Mouse (Mus musculus): ENCODE data around the gene Crb1. TPM values are rescaled to one million over a fixed set of nuclear protein-coding genes. Genes with fewer than 3 reads are reported as not detected.
"Not testable (repeated sequence)": the region's sequence is repeated elsewhere in the genome, so short reads cannot be mapped to it uniquely, and the experiment has no call there.

Gene Crb1
- total RNA-seq, 2 experiments from 2014 or later, result 0.62 to 1.2 TPM

GRCm38 (mm10) chr1:139340178-139340859, 36.6 kb downstream of the Crb1 start:
- DNase-seq (ENCODE audit: low spot score in 2 of 2), result no peak
- intact Hi-C loops (cut with DNase I), result no loop called here

DNA sequence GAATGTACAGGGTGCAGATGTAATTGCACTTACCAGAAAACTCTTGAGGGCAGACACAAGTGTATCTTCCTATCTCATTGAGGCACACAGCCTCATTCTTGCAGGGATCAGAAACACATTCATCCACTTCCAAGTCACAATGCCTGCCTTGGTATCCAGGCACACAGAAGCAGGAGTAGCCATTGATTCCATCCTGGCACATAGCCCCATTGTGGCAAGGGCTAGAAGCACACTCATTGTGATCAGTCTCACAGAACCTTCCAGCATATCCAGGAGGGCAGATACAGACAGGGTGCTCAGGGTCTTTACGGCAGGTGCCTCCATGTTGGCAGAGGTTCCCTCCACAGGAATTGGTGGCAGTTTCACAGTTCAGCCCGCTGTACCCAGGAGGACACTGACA, 39.9 kb downstream of the Crb1 start:
- DNase-seq (ENCODE audit: low spot score in 2 of 2), result no peak
- intact Hi-C loops (cut with DNase I), result no loop called here

- intact Hi-C loops (cut with DNase I), result no loop called here
Measured at GRCm38 (mm10) chr1:139328811-139329210, 48.1 kb downstream of the Crb1 start.

GRCm38 (mm10) chr1:139328286-139328685, 48.6 kb downstream of the Crb1 start:
- DNase-seq (ENCODE audit: low spot score in 2 of 2), result no peak
- intact Hi-C loops (cut with DNase I), result no loop called here

More at GRCm38 (mm10) chr1:139328811-139329210, 48.1 kb downstream of the Crb1 start:
- no peak for DNase-seq (ENCODE audit: low spot score in 2 of 2)

GRCm38 (mm10) chr1:139325378-139325777, 51.5 kb downstream of the Crb1 start:
- intact Hi-C loops (cut with DNase I), result no loop called here
- DNase-seq (ENCODE audit: low spot score in 2 of 2), result no peak

DNA sequence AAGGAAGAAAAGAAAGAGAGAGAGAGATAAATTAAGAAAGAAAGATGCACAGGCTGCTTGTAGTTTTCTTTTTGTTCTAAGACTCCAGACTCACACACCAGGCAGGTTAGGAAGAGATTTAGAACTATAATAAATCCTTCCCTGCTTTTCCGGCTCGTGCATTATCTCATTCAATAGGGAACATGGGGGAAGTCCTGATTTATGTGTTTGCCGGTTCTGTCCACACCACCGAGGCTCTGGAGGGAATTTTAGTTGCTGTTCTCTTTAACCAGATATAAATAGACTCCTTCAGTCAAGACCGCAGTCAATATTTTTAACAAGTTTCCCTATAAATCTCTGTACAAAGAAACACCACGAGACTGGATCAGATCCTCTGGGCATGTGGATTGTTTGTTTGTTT, 57.1 kb downstream of the Crb1 start:
- intact Hi-C loops (cut with DNase I), result no loop called here
- no peak for DNase-seq (ENCODE audit: low spot score in 2 of 2)

- DNase-seq (ENCODE audit: low spot score in 2 of 2), result no peak
- intact Hi-C loops (cut with DNase I), result no loop called here
Measured at GRCm38 (mm10) chr1:139314297-139314874, 62.5 kb downstream of the Crb1 start.

DNA sequence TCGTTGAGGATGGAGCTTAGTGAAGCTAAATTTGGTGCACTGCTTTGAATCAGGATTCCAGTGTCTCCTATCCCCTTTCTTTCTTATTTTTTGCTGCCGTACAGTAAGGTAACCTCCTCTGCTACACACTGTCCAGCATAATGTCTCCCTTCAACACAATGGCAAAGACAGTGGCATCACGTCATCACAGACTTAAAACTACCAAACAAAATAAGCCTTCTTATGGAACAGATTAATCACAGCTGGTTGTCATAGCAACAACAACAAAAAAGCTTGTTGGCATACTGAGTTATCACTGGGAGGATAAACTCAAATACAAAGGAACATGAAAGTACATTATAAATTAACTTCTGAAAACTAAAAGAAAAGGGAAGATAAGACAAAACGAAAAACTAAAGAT, 68.0 kb downstream of the Crb1 start:
- intact Hi-C loops (cut with DNase I), result no loop called here
- no peak for DNase-seq (ENCODE audit: low spot score in 2 of 2)

GRCm38 (mm10) chr1:139302519-139302918, 74.4 kb downstream of the Crb1 start:
- DNase-seq (ENCODE audit: low spot score in 2 of 2); intact Hi-C loops (cut with DNase I): not testable (repeated sequence)

DNA sequence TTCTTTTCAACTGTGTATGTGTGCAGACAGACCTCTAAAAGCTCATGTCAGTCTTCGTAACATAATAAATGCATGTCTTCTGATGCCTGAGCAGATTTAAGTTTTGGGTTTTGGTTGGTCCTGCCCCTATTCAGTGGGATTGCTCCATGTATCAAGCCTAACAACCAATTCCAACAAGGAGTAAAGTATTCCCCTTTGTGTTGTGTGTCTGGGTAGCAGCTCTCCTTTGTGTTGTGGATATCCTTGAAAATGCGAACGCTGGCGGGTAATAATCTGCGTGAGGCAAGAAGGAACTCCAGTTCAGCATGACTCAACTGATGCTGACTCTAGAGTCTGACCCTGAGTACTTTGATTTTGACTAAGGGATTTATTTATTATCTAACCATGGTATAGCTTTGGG, 75.1 kb downstream of the Crb1 start:
- no peak for DNase-seq (ENCODE audit: low spot score in 2 of 2)
- intact Hi-C loops (cut with DNase I), result no loop called here

DNA sequence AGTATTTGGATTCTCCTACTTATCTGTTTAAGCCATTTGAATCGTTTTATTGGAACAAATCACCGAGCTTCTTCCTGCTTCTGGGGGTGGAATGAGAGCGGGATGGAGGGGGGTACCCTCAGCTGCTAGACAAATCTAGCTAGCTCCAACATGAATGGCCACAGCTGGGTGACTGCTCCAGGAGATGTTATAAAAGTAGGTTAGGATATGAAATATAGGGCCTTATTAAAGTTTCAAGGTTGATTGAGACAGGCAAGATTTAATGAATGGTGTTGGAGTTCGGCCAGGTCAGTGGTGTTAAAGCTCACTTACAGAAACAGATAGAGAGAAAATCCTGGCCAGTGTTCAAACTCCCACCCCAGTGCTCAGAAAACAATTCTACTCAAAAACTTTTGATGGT, 84.9 kb downstream of the Crb1 start:
- DNase-seq (ENCODE audit: low spot score in 2 of 2), result no peak
- intact Hi-C loops (cut with DNase I), result no loop called here

DNA sequence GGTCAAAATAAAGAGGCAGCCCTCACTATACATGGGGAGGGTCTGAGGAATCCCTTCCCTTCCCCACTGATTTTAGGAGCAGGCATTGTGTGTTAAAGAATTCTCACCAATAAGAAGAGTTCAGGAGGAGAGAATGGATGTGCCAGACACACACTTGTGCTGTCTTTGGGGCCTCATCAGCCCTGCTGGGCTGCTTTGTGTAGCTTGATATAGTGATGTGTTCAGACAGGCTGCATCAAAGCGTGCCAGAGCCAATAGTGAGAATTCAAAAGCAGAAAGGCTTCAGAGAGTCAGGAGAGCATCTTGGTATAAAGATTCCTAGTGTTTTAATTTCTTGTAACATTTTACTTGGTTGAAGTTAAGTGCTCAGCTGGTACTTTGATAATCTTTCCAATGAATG, 85.3 kb downstream of the Crb1 start:
- DNase-seq (ENCODE audit: low spot score in 2 of 2), result no peak
- intact Hi-C loops (cut with DNase I), result no loop called here

GRCm38 (mm10) chr1:139276619-139277320, 100.1 kb downstream of the Crb1 start:
- intact Hi-C loops (cut with DNase I), result no loop called here

GRCm38 (mm10) chr1:139267844-139268243, 109.1 kb downstream of the Crb1 start:
- intact Hi-C loops (cut with DNase I), result loop anchor here (2.0 to 10.0 kb wide), 2 partner anchors 433 to 943 kb away; no protein-coding TSS in a partner anchor
- peak in 1 of 2 experiments; percentile 7 for DNase-seq (ENCODE audit: low spot score in 2 of 2)

More at GRCm38 (mm10) chr1:139276619-139277320, 100.1 kb downstream of the Crb1 start:
- no peak for DNase-seq (ENCODE audit: low spot score in 2 of 2)

GRCm38 (mm10) chr1:139264245-139264644, 112.7 kb downstream of the Crb1 start:
- DNase-seq (ENCODE audit: low spot score in 2 of 2), result no peak
- intact Hi-C loops (cut with DNase I), result loop anchor here (10.0 kb wide), 1 partner anchor 939 kb away; no protein-coding TSS in a partner anchor

GRCm38 (mm10) chr1:139263158-139263557, 113.7 kb downstream of the Crb1 start:
- intact Hi-C loops (cut with DNase I), result loop anchor here (10.0 kb wide), 1 partner anchor 938 kb away; no protein-coding TSS in a partner anchor
- DNase-seq (ENCODE audit: low spot score in 2 of 2), result no peak

GRCm38 (mm10) chr1:139255581-139255980, 121.3 kb downstream of the Crb1 start:
- no peak for DNase-seq (ENCODE audit: low spot score in 2 of 2)
- intact Hi-C loops (cut with DNase I), result no loop called here

DNA sequence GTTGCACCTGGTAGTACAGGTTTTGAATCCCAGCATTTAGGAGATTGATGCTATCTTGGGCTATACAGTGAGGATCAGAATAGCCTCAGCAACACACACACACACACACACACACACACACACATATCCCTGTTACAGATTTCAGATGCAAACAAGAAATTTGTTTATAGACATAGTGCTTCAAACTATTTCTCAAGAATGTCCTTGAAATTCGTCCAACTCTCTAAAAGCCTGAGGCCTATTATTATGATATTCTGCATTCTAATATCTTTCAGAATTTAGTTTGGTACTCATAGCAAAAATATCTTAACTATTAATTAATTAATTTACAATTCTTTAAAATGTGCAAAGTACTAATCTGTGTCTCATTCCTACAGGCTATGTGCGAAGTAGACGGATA, 124.9 kb downstream of the Crb1 start:
- intact Hi-C loops (cut with DNase I), result no loop called here

GRCm38 (mm10) chr1:139249159-139249558, 127.7 kb downstream of the Crb1 start:
- intact Hi-C loops (cut with DNase I), result no loop called here

More for the DNA sequence above, 124.9 kb downstream of the Crb1 start:
- DNase-seq (ENCODE audit: low spot score in 2 of 2), result no peak

DNA sequence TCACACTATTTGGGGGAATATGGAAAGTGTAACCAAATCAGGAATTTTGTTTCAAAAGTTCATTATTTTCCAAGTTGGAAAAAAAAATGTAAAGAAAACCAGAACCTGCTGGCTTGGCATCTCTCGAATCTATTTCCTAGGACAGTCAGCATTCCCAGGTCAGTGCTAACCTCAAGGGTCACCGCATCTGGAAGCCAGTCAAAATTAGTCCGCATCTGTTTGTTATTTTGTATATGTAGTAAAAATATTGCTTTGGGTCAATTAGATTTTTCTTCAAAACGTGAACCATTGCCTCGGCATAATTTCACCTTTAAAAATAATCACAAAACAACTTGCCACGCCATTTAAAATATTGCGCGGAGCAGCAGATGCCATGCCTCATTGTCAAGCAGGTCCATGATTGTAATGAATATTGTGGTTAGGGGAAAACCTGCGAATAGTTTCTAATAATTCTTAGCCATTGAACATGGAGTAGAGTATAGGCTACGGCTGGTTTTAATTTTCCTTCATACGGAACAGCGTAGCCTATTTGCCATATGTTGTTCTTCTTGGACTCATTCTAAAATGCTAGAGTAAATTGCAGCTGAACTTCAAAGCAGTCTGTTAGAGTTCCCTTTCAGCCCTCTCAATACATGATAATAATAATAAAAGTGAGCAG, 130.0 kb downstream of the Crb1 start:
- intact Hi-C loops (cut with DNase I), result no loop called here
- DNase-seq (ENCODE audit: low spot score in 2 of 2), result no peak

More at GRCm38 (mm10) chr1:139249159-139249558, 127.7 kb downstream of the Crb1 start:
- DNase-seq (ENCODE audit: low spot score in 2 of 2), result no peak
